Mouse (Mus musculus): ENCODE measurements around the gene Gspt1. TPM values are rescaled to one million over a fixed set of nuclear protein-coding genes. Genes with fewer than 3 reads are reported as not detected.

The Gspt1 gene
- polyA plus RNA-seq, 1 experiment, result 44.0 TPM

GRCm38 (mm10) chr16:11176208-11176883 lies 77.8 kb downstream of the Gspt1 start, which contains the start of gene Zc3h7a:
Gene Zc3h7a (minus strand): TSS chr16:11176393.
- DNase-seq, result peak; percentile 91 to 93
- WGBS, result under 1% methylated on average over 56 of the region's 57 CpGs
- TF ChIP-seq CTCF (IDR thresholded peaks at IDR 0.05; ENCODE audit: borderline replicate concordance, insufficient read depth, low read depth, low read length), result peak; percentile 63; the same call in 1 of the 2 replicates
- peak; percentile 74; the same call in 1 of the 2 replicates for TF ChIP-seq POLR2A (IDR thresholded peaks at IDR 0.05; ENCODE audit: borderline replicate concordance, insufficient read depth, low read length)
- Histone ChIP-seq H3K4me1 (ENCODE audit: control insufficient read depth, insufficient read depth, low read length) (peaks cover 3% of the 10 kb centered on the region; the same call in 1 of the 2 replicates), H3K27ac (ENCODE audit: insufficient read depth, low read length) (peak within 1 kb of the TSS; percentile 77), H3K27me3 (ENCODE audit: control insufficient read depth, insufficient read depth, low read length) (no peaks in the 10 kb centered on the region), H3K4me3 (replicated peaks; ENCODE audit: insufficient read depth, low read depth, low read length) (peak within 1 kb of the TSS; percentile 83)

GRCm38 (mm10) chr16:11175489-11176207 lies 78.5 kb downstream of the Gspt1 start:
- DNase-seq, result peak in 1 of 2 experiments; percentile 55
- under 1% methylated on average over 72 of the region's 72 CpGs for WGBS

GRCm38 (mm10) chr16:11175100-11175488 lies 79.0 kb downstream of the Gspt1 start:
- no peak for DNase-seq
- Histone ChIP-seq H3K27ac (ENCODE audit: insufficient read depth, low read length) (peak overlapping the region; percentile 77; the same call in 1 of the 2 replicates), H3K4me3 (replicated peaks; ENCODE audit: insufficient read depth, low read depth, low read length) (peak overlapping the region; percentile 83), H3K4me1 (ENCODE audit: control insufficient read depth, insufficient read depth, low read length) (peaks cover 3% of the 10 kb centered on the region; the same call in 1 of the 2 replicates), H3K27me3 (ENCODE audit: control insufficient read depth, insufficient read depth, low read length) (no peaks in the 10 kb centered on the region)
- 3% methylated on average over 9 of the region's 9 CpGs for WGBS
- TF ChIP-seq POLR2A (IDR thresholded peaks at IDR 0.05; ENCODE audit: borderline replicate concordance, insufficient read depth, low read length) (no peak), CTCF (IDR thresholded peaks at IDR 0.05; ENCODE audit: borderline replicate concordance, insufficient read depth, low read depth, low read length) (no peak)

More at GRCm38 (mm10) chr16:11175489-11176207, 78.5 kb downstream of the Gspt1 start:
- TF ChIP-seq POLR2A (IDR thresholded peaks at IDR 0.05; ENCODE audit: borderline replicate concordance, insufficient read depth, low read length) (no peak), CTCF (IDR thresholded peaks at IDR 0.05; ENCODE audit: borderline replicate concordance, insufficient read depth, low read depth, low read length) (no peak)
- H3K27me3 ChIP-seq (ENCODE audit: control insufficient read depth, insufficient read depth, low read length), result no peaks in the 10 kb centered on the region
- H3K27ac ChIP-seq (ENCODE audit: insufficient read depth, low read length), result peak overlapping the region; percentile 77
- peaks cover 3% of the 10 kb centered on the region; the same call in 1 of the 2 replicates for H3K4me1 ChIP-seq (ENCODE audit: control insufficient read depth, insufficient read depth, low read length)
- peak overlapping the region; percentile 83 for H3K4me3 ChIP-seq (replicated peaks; ENCODE audit: insufficient read depth, low read depth, low read length)

- Histone ChIP-seq H3K4me3 (replicated peaks; ENCODE audit: insufficient read depth, low read depth, low read length) (peak overlapping the region; percentile 83), H3K27me3 (ENCODE audit: control insufficient read depth, insufficient read depth, low read length) (no peaks in the 10 kb centered on the region), H3K4me1 (ENCODE audit: control insufficient read depth, insufficient read depth, low read length) (peaks cover 3% of the 10 kb centered on the region; the same call in 1 of the 2 replicates), H3K27ac (ENCODE audit: insufficient read depth, low read length) (no peak overlapping the region)
- 3% methylated on average over 10 of the region's 10 CpGs for WGBS
- peak; percentile 39 to 45 for DNase-seq
- peak; percentile 21; the same call in 1 of the 2 replicates for TF ChIP-seq CTCF (IDR thresholded peaks at IDR 0.05; ENCODE audit: borderline replicate concordance, insufficient read depth, low read depth, low read length)
- TF ChIP-seq POLR2A (IDR thresholded peaks at IDR 0.05; ENCODE audit: borderline replicate concordance, insufficient read depth, low read length), result no peak
Measured at GRCm38 (mm10) chr16:11174671-11175081, 79.4 kb downstream of the Gspt1 start.

- H3K4me1 ChIP-seq (ENCODE audit: control insufficient read depth, insufficient read depth, low read length), result no peaks in the 10 kb centered on the region; the same call in 1 of the 2 replicates
- DNase-seq, result no peak
- no peaks in the 10 kb centered on the region for H3K27me3 ChIP-seq (ENCODE audit: control insufficient read depth, insufficient read depth, low read length)
- TF ChIP-seq CTCF (IDR thresholded peaks at IDR 0.05; ENCODE audit: borderline replicate concordance, insufficient read depth, low read depth, low read length) (no peak), POLR2A (IDR thresholded peaks at IDR 0.05; ENCODE audit: borderline replicate concordance, insufficient read depth, low read length) (no peak)
- no peak overlapping the region for H3K27ac ChIP-seq (ENCODE audit: insufficient read depth, low read length)
- 90% methylated on average over 6 of the region's 6 CpGs for WGBS
- no peak overlapping the region for H3K4me3 ChIP-seq (replicated peaks; ENCODE audit: insufficient read depth, low read depth, low read length)
Measured at GRCm38 (mm10) chr16:11171679-11172078, 82.4 kb downstream of the Gspt1 start.

Other genes starting within 250 kb of the Gspt1 start
- gene Snn, start 193.4 kb downstream of the Gspt1 start, polyA plus RNA-seq (2012; rRNA removed), result 124 and 138 TPM in 2 replicates
- gene Litaf, start 188.2 kb downstream of the Gspt1 start, polyA plus RNA-seq (2012; rRNA removed), result 60.7 and 82.3 TPM in 2 replicates
- gene Txndc11, start 119.7 kb downstream of the Gspt1 start, polyA plus RNA-seq (2012; rRNA removed), result 34.5 and 34.8 TPM in 2 replicates
- gene Zc3h7a, start 77.9 kb downstream of the Gspt1 start, polyA plus RNA-seq (2012; rRNA removed), result 70.8 and 73.6 TPM in 2 replicates
- gene Rsl1d1, start 51.0 kb downstream of the Gspt1 start, polyA plus RNA-seq (2012; rRNA removed), result 44.9 and 45.2 TPM in 2 replicates
- gene Tnfrsf17, start 59.5 kb upstream of the Gspt1 start, polyA plus RNA-seq (2012; rRNA removed), result 0.14 and 0.46 TPM in 2 replicates
- 8.4 and 9.0 TPM in 2 replicates for gene Snx29, start 68.6 kb upstream of the Gspt1 start, polyA plus RNA-seq (2012; rRNA removed)